Mouse (Mus musculus) testis, adult 2 months (tissue): Measurements from ENCODE around the gene Nrarp.

ENCODE experiments used
- CTCF ChIP-seq: fragments of 200-500 bp; IDR thresholded peaks from 2 replicates; pipeline ENCODE4 v1.5.1; 2012; ENCODE audit warnings: low read depth, mild to moderate bottlenecking, inconsistent platforms, low read length, moderate library complexity; ENCODE audit not compliant: control insufficient read depth, insufficient read depth, insufficient replicate concordance
- POLR2A ChIP-seq: fragments of 200-500 bp; IDR thresholded peaks from 2 replicates; pipeline ENCODE4 v1.6.1; 2012; ENCODE audit warnings: low read depth, mild to moderate bottlenecking, inconsistent platforms, low read length, moderate library complexity; ENCODE audit not compliant: control insufficient read depth

- no peak for TF ChIP-seq POLR2A
- TF ChIP-seq CTCF = no peak
These were observed 6.7 kb upstream of the Nrarp start for GRCm38 (mm10) chr2:25173821-25174220.
